Mouse (Mus musculus): ENCODE data around the gene Nacad.

GRCm38 (mm10) chr11:6579361-6579760 is 26.5 kb downstream of the Nacad start:
- TF ChIP-seq FLI1 (IDR thresholded peaks at IDR 0.05; ENCODE audit: low read length) = no peak
- TF ChIP-seq GATA1 (IDR thresholded peaks at IDR 0.05; ENCODE audit: borderline replicate concordance, low read length) = no peak
